Mouse (Mus musculus): ENCODE data around the gene Snx30. TPM values are rescaled to one million over a fixed set of nuclear protein-coding genes. Genes with fewer than 3 reads are reported as not detected.
A peak's percentile ranks its signal among the peaks of the same experiment; 100 is the strongest.

Gene Snx30
- total and polyA plus RNA-seq, 3 experiments = 4.2 to 8.6 TPM; not detected in 1

DNA sequence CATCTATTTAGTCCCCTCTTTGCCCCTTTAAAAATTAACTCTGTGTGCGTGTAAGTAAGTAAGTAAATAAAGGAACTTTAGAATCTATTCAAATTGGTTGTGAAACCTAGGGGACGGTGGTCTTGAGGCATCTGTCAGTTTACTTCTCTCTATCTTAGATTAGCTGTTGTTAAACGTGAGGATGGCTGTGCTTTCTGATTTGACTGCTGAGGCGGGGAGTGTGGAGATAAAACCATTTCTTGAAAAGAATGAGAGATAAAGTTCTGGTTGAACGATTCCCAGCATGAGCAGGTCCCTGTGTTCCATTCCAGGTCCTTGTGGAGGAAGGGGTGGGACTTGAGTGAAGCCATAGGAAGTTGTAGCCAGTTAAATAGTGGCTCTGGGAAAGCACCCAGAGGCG is 67.6 kb downstream of the Snx30 start:
- no peak overlapping the region for H3K9ac ChIP-seq (ENCODE audit: control insufficient read depth, low read depth, low read length, poor library complexity, severe bottlenecking)
- peaks cover 15 to 22% of the 10 kb centered on the region in 2 experiments for H3K4me1 ChIP-seq (ENCODE audit: control insufficient read depth in 1 of 2, insufficient read depth in 2 of 2, low read length in 2 of 2)

DNA sequence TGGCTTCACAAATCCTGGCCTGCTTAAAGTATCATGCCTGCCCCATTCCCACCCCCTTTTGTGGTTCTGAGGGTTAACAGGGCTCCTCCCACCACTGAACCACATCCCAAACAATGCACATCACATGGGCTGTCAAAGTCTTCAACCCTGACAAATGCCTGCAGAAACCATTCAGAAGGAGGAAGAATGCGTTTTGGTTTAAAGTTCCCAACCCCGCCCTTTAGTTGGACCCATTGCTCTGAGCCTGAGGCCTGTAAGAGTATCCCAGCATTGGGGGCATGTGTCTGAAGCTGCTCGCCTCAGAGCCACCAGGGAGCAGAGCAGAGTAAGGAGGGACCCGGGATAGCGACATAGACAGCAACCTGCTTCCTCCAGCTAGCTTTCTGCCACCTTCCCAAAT is 68.2 kb downstream of the Snx30 start:
- H3K79me2 ChIP-seq (ENCODE audit: control insufficient read depth, insufficient read depth, low read length, poor library complexity) = no peaks in the 10 kb centered on the region
- 0 out of 2 replicates have a peak, but pooled peaks have one; percentile 15 for TF ChIP-seq USF1 (IDR thresholded peaks at IDR 0.05; ENCODE audit: low read depth, low read length)
- no peak for TF ChIP-seq UBTF (IDR thresholded peaks at IDR 0.05; ENCODE audit: borderline replicate concordance, insufficient read depth, low read depth, low read length)
- no peaks in the 10 kb centered on the region for H3K9me3 ChIP-seq (replicated peaks; ENCODE audit: insufficient read depth, low read length)
- peaks cover 15 to 26% of the 10 kb centered on the region in 2 experiments for H3K4me1 ChIP-seq (ENCODE audit: control insufficient read depth in 1 of 2, insufficient read depth in 2 of 2, low read length in 2 of 2)
- peaks cover 0 to 31% of the 10 kb centered on the region in 2 experiments; a peak in 2 of 4 replicates for H3K36me3 ChIP-seq (ENCODE audit: control insufficient read depth in 1 of 2, insufficient read depth in 2 of 2, low read length in 2 of 2)
- no peak overlapping the region for H3K9ac ChIP-seq (ENCODE audit: control insufficient read depth, low read depth, low read length, poor library complexity, severe bottlenecking)
- H3K27me3 ChIP-seq (ENCODE audit: control insufficient read depth in 1 of 2, insufficient read depth in 2 of 2, low read length in 2 of 2) = no peaks in the 10 kb centered on the region
- DNase-seq (ENCODE audit: low read depth, low spot score) = peak; percentile 20
- H3K27ac ChIP-seq (ENCODE audit: control insufficient read depth, low read depth, low read length) = no peak overlapping the region
- no peak overlapping the region for H3K4me3 ChIP-seq (ENCODE audit: control insufficient read depth in 1 of 2, insufficient read depth in 1 of 2, low read depth in 2 of 2, low read length in 2 of 2)

More for the DNA sequence above, 67.6 kb downstream of the Snx30 start:
- TF ChIP-seq MYB (IDR thresholded peaks at IDR 0.05; ENCODE audit: low read depth, low read length) = no peak
- peak; percentile 69 for TF ChIP-seq RCOR1 (IDR thresholded peaks at IDR 0.05; ENCODE audit: low read depth, low read length)
- TF ChIP-seq ZC3H11A (IDR thresholded peaks at IDR 0.05; ENCODE audit: low read depth, low read length) = no peak
- TF ChIP-seq KAT2A (conservative IDR thresholded peaks at IDR 0.05; ENCODE audit: low read depth, low read length) = no peak
- peak in 1 of 2 experiments; percentile 67; a peak in 3 of 4 replicates for TF ChIP-seq EP300 (IDR thresholded peaks at IDR 0.05; ENCODE audit: low read depth in 1 of 2, low read length in 2 of 2)
- no peak for TF ChIP-seq ETS1 (IDR thresholded peaks at IDR 0.05; ENCODE audit: low read depth, low read length)
- TF ChIP-seq CHD2 (IDR thresholded peaks at IDR 0.05; ENCODE audit: low read length) = no peak
- TF ChIP-seq BHLHE40 (IDR thresholded peaks at IDR 0.05; ENCODE audit: borderline replicate concordance, low read depth, low read length) = peak; percentile 91
- no peak for TF ChIP-seq TAL1 (IDR thresholded peaks at IDR 0.05; ENCODE audit: low read length)
- TF ChIP-seq MAZ (IDR thresholded peaks at IDR 0.05; ENCODE audit: low read depth, low read length) = no peak
- peak; percentile 46; the same call in 1 of the 2 replicates for TF ChIP-seq GATA1 (IDR thresholded peaks at IDR 0.05; ENCODE audit: low read depth, low read length)
- Histone ChIP-seq H3K36me3 (ENCODE audit: control insufficient read depth in 1 of 2, insufficient read depth in 2 of 2, low read length in 2 of 2) (peaks cover 0 to 31% of the 10 kb centered on the region in 2 experiments; a peak in 2 of 4 replicates), H3K4me3 (ENCODE audit: control insufficient read depth in 1 of 2, insufficient read depth in 1 of 2, low read depth in 2 of 2, low read length in 2 of 2) (no peak overlapping the region), H3K9me3 (replicated peaks; ENCODE audit: insufficient read depth, low read length) (no peaks in the 10 kb centered on the region), H3K79me2 (ENCODE audit: control insufficient read depth, insufficient read depth, low read length, poor library complexity) (no peaks in the 10 kb centered on the region), H3K27ac (ENCODE audit: control insufficient read depth, low read depth, low read length) (no peak overlapping the region), H3K27me3 (ENCODE audit: control insufficient read depth in 1 of 2, insufficient read depth in 2 of 2, low read length in 2 of 2) (no peaks in the 10 kb centered on the region)
- DNase-seq (ENCODE audit: low read depth, low spot score) = peak; percentile 20

DNA sequence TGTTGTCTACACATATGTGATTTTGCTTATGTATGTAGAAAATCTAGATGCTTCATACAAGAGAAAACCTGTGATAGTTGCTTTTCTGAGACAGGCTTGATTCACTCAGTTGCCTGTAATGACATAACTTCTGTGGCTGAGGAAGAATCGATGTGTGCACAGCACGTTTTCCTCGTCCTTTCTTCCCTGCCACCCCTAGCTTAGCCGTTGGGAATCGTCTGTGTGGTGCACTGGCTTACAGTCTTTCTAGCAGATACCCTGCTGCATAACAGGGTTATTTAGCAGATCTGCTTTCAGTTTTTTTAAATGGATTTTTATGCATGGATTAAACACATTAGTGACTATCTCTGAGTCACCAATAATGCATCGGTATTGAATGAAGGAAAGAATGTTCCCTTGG is 70.9 kb downstream of the Snx30 start:
- H3K36me3 ChIP-seq (ENCODE audit: control insufficient read depth in 1 of 2, insufficient read depth in 2 of 2, low read length in 2 of 2) = peaks cover 0 to 10% of the 10 kb centered on the region in 2 experiments; a peak in 3 of 4 replicates
- peaks cover 3 to 12% of the 10 kb centered on the region in 2 experiments for H3K4me1 ChIP-seq (ENCODE audit: control insufficient read depth in 1 of 2, insufficient read depth in 2 of 2, low read length in 2 of 2)
- no peaks in the 10 kb centered on the region for H3K79me2 ChIP-seq (ENCODE audit: control insufficient read depth, insufficient read depth, low read length, poor library complexity)
- H3K27me3 ChIP-seq (ENCODE audit: control insufficient read depth in 1 of 2, insufficient read depth in 2 of 2, low read length in 2 of 2) = no peaks in the 10 kb centered on the region
- no peak overlapping the region for H3K9ac ChIP-seq (ENCODE audit: control insufficient read depth, low read depth, low read length, poor library complexity, severe bottlenecking)
- no peaks in the 10 kb centered on the region for H3K9me3 ChIP-seq (replicated peaks; ENCODE audit: insufficient read depth, low read length)
- no peak for DNase-seq (ENCODE audit: low read depth, low spot score)
- H3K27ac ChIP-seq (ENCODE audit: control insufficient read depth, low read depth, low read length) = no peak overlapping the region
- no peak overlapping the region for H3K4me3 ChIP-seq (ENCODE audit: control insufficient read depth in 1 of 2, insufficient read depth in 1 of 2, low read depth in 2 of 2, low read length in 2 of 2)
- TF ChIP-seq ZNF384 (IDR thresholded peaks at IDR 0.05; ENCODE audit: low read depth, low read length) (no peak), NRF1 (IDR thresholded peaks at IDR 0.05; ENCODE audit: insufficient read depth, low read depth, low read length, poor library complexity, severe bottlenecking) (no peak), TAL1 (IDR thresholded peaks at IDR 0.05; ENCODE audit: low read length) (no peak), CTCF (IDR thresholded peaks at IDR 0.05 in 2 of 3, conservative IDR thresholded peaks at IDR 0.05 in 1 of 3; ENCODE audit: control insufficient read depth in 1 of 3, insufficient read depth in 1 of 3, low read depth in 2 of 3, low read length in 3 of 3, poor library complexity in 1 of 3, severe bottlenecking in 1 of 3) (no peak), ZKSCAN1 (IDR thresholded peaks at IDR 0.05; ENCODE audit: low read depth, low read length) (no peak), MAFK (IDR thresholded peaks at IDR 0.05; ENCODE audit: borderline replicate concordance, low read depth, low read length) (no peak), MAZ (IDR thresholded peaks at IDR 0.05; ENCODE audit: low read depth, low read length) (no peak), KAT2A (conservative IDR thresholded peaks at IDR 0.05; ENCODE audit: low read depth, low read length) (no peak), RAD21 (IDR thresholded peaks at IDR 0.05; ENCODE audit: low read depth, low read length) (no peak), POLR2AphosphoS5 (IDR thresholded peaks at IDR 0.05; ENCODE audit: borderline replicate concordance, low read depth, low read length) (no peak), E2F4 (IDR thresholded peaks at IDR 0.05; ENCODE audit: borderline replicate concordance, low read depth, low read length) (no peak), CHD2 (IDR thresholded peaks at IDR 0.05; ENCODE audit: low read length) (no peak), UBTF (IDR thresholded peaks at IDR 0.05; ENCODE audit: borderline replicate concordance, insufficient read depth, low read depth, low read length) (no peak), CHD1 (IDR thresholded peaks at IDR 0.05; ENCODE audit: low read depth, low read length) (no peak), TCF12 (IDR thresholded peaks at IDR 0.05; ENCODE audit: low read depth, low read length) (no peak), ELF1 (IDR thresholded peaks at IDR 0.05; ENCODE audit: low read depth, low read length) (no peak), EP300 (IDR thresholded peaks at IDR 0.05; ENCODE audit: low read depth in 1 of 2, low read length in 2 of 2) (no peak), NELFE (IDR thresholded peaks at IDR 0.05; ENCODE audit: low read depth, low read length) (no peak)

Measured in MEL (cell line).